Mouse (Mus musculus) activated CD4-positive, CD25-positive, alpha-beta regulatory T cell, adult 4 months (primary cell): Measurements from ENCODE around the gene Snx10. TPM values are rescaled to one million over a fixed set of nuclear protein-coding genes. Genes with fewer than 3 reads are reported as not detected.

ENCODE experiments used
- ATAC-seq: one replicate; pipeline ENCODE4 v1.8.0; 2017
- polyA plus RNA-seq, 2 experiments: library from polyadenylated mRNA; unstranded; fragments of 100-300 nt; shearing (Covaris generic); gene quantifications; one replicate each; pipeline ENCODE4 v1.2.1; 2017

The Snx10 gene
- polyA plus RNA-seq, 2 experiments from 2014 or later: 23.0 to 32.5 TPM

DNA sequence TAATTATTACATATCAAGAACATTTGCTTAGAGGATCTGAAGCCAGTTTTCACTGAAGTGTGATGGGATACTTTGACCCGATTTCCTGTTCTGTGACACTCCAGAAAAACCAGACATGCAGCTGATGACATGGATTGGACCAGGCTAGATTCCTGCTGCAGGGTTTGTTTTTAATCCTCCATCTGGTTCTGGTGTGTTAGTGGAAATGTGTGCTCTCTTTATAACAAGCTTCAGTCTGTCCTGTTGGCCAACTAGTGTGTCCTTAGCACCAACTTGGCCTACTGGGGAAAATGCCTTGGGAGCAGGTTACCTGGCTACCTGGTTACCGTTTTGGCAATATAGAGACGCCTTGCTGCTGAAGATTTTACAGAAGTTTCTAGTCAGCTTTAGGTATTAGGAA, 63.6 kb downstream of the Snx10 start:
- no peak for ATAC-seq

DNA sequence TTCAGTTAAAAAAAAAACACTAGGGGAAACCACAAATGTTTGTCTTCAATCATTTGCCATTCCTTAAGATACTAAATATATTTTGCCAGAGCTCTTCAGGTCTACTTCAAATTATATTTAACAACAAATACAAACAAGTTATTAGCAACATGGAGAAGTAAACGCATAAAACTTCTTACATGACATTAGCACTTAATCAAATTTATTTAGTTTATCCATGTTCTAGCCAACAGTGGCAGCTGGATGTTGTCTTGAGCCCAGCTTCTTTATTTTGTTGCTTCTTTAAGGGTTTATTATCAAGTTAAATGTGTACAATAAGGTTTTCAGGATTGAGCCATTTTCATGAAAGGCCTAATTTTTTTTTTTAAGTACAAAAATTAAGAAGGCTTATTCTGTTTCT, 67.6 kb downstream of the Snx10 start:
- ATAC-seq: no peak

GRCm38 (mm10) chr6:51591844-51592243, 68.1 kb downstream of the Snx10 start:
- no peak for ATAC-seq

GRCm38 (mm10) chr6:51592356-51593115, 68.8 kb downstream of the Snx10 start:
- peak; percentile 78 for ATAC-seq

DNA sequence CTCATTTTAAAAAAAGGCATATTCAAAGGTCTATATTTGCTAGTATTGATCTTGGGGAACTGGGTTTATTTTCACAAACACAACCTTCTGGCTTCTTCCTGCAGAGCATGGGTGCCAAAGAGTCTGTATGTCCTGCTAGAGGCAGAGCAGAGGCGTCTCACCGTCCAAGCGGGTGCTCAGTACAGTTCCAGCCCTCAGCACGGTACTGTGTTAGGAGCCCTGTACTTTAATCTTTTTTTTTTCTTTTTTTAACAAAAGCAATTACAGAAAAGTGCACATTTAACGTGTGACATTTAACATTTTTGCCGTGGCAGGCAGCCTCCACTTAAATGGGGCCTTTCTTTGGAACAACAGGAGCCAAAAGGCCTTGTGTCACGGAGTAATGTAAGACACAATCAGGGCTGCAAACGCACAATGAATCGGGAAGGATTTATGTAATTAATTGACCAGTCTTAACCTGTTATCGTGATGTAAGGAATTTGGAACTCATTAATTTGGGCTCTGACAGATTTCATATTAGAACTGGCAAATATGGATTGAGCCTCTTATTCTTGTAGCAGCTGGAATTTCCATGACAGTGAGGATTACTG, 69.8 kb downstream of the Snx10 start:
- no peak for ATAC-seq

DNA sequence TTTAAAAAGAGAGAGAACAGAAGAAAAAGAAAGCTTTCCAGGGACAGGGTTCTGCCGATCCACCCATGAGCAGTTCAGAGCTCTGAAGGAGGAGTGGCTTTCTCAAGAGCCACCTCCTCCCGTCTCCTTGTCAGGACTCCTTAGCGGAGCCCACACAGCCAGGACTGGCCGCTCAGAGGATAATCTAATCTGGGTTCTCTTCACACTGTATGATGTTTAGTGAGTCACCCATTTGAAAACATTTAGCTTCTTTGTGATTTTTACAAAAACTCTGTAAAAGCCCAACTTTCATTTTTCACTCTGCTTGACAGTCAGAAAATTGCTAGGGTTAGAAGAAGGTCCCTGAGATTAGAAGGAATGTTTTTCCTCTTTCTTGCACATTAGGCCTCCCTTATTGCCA, 70.8 kb downstream of the Snx10 start:
- no peak for ATAC-seq

- no peak for ATAC-seq
Observed at GRCm38 (mm10) chr6:51598058-51598457, 74.4 kb downstream of the Snx10 start.

DNA sequence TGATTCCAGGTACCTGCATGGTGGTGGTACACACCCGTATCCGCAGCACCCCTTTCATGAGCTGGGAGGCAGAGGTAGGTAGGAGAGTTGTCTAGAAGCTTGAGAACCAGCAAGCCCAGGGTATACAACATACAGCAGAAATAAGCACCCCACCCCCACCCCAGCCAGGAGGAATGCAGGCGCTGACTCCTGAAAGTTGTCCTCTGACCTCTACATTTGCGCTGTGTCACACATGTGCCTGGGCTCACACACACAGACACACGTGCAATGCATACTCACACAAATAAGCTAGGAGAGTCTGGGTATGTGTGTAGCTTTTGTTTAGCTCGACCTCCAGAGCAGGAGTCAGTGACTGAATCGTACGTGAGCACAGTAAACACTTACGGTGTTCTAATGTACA, 76.7 kb downstream of the Snx10 start:
- ATAC-seq: no peak

GRCm38 (mm10) chr6:51602341-51602740, 78.6 kb downstream of the Snx10 start:
- ATAC-seq: no peak

GRCm38 (mm10) chr6:51603691-51604090, 80.0 kb downstream of the Snx10 start:
- no peak for ATAC-seq

- no peak for ATAC-seq
Observed at GRCm38 (mm10) chr6:51606245-51606644, 82.5 kb downstream of the Snx10 start.

- ATAC-seq: no peak
Observed at GRCm38 (mm10) chr6:51606803-51607202, 83.1 kb downstream of the Snx10 start.

GRCm38 (mm10) chr6:51611621-51612020, 87.9 kb downstream of the Snx10 start:
- no peak for ATAC-seq

DNA sequence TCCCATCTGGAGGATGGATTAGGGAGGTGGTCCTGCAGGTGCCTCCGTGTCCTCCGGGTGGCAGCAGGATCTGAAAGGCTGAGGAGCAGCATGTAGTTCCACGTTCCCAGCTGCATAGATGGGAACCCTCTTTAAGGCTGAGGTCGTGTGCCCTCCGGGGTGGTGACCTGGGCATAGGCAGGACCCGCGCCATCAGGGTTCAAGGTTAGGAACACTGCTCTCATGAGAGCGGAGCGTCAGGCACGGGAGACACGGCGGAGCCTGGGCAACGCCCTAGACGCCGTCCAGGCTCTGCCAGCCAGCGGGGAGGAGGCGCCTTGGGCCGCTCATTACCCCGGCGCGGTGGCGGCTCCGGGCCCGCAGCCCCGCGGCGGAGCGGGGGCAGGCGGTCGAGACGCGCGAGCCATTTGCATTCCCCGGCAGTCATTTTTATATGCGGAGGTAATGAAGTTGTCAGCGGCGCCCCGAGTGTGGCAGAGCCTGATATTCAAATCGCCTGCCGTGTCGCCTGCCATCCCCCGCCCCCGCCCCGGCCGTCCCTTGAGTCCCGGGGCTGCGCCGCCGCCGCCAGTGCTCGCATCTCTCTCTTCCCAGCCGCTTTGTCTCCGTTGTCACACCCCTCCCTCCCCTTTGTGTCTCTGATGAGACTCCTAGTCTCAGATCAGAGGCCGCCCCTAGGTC, 88.8 kb downstream of the Snx10 start:
- peak; percentile 28 for ATAC-seq

- ATAC-seq: no peak
Observed at GRCm38 (mm10) chr6:51613661-51614060, 90.0 kb downstream of the Snx10 start.

DNA sequence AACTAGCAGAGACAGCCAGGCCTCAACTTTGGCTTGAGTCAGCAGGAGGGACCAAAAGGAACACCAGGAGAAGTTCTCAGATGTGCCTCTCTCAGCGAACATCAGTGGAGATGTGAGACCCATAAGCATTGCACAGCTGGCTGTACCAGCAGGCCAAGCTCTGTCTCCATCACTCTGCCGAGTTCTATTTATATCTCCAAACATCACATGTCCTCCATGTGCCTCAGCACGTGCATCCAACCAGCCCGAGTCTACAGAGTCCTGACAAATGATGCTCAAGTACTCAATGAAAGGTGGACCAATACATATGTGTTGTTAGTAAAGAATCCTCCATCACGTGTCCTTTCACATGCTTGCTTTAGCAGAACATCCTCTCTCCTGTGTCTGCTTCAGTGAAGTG, 103.1 kb downstream of the Snx10 start:
- no peak for ATAC-seq

- no peak for ATAC-seq
Observed at GRCm38 (mm10) chr6:51629671-51630070, 106.0 kb downstream of the Snx10 start.

GRCm38 (mm10) chr6:51630184-51630583, 106.5 kb downstream of the Snx10 start:
- no peak for ATAC-seq

- no peak for ATAC-seq
Observed at GRCm38 (mm10) chr6:51632928-51633662, 109.4 kb downstream of the Snx10 start.

- no peak for ATAC-seq
Observed at GRCm38 (mm10) chr6:51633663-51634362, 110.1 kb downstream of the Snx10 start.

DNA sequence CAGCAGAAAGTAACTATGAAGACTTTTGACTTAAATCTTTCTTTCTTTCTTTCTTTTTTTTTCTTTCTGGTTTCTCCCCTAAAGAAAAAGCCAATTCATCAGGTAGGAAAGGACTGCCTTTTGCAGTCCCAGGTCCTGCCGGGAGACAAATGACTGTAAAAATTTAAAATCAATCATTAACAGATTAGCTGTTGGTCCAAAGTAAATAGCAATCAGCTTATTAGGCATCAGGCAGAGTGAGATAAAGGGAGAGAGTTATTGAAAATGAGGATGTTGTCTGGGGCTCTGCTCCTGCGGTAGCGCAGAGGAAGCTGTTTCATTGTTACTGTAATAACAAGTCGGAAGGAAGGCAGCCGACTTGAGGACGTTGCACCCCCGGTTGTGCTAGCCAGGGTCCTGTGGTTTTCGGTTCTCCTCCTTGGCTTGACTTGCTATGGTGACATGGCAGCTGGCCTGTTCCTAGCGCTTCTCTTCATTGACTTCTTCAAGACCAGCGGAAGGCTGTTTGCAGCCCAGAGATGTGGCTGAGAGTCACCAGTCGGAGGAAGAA, 112.4 kb downstream of the Snx10 start:
- no peak for ATAC-seq
